In the genomic region with DNA sequence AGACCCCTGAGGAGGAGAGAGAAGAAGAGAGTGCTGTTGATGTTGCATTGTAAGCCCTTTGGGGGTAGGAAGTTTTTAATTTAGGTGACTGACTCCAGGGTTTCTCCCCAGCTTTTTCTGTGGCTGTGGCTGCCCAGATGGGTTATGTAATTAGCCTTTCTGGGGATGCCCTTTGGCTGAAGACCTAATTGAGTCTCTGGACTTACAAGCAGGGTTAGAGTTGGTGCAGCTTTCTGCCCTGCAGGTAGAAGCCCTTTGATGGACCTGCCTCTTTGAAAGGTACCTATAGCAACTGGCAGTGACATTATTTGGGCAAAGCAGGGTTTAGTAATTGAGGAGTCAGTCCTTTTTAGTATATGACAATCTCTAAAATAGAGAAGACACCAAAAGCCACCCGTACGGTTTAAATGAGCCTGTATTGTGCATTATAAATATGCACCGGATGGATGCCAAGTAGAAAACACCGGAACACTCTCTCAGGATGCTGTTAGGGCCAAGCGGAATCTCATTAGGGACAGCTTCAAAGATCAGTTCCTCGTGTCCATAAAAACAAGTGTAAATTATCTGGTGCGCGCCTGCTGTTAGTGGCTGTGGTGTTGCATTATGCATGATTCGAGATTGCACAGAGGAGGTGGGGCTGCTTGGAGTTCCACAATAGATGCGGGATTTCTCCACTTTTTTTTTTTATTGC, we compare ENCODE assay signal across 15 mouse cellular contexts. TPM values are rescaled to one million over a fixed set of nuclear protein-coding genes. Genes with fewer than 3 reads are reported as not detected.
DNase-seq lines count a peak whose midpoint lies in the region; ATAC-seq and TF ChIP-seq lines count a peak whose summit lies in the region.
"Had no signal": no experiment of that assay in that cellular context is flagged by ENCODE, and none has a peak within 500 bp of the region (broad histone marks: within the 10 kb centered on the region; RNA-seq: fewer than 3 reads in every experiment).

No protein-coding gene starts in this region.

- peaks cover 25% of the 10 kb centered on the region for H3K4me1 ChIP-seq in kidney, embryonic 14.5 days (ENCODE audit: control insufficient read depth, insufficient read depth, low read length)
- peaks cover 52% of the 10 kb centered on the region for H3K4me1 ChIP-seq in forebrain, embryonic 16.5 days (replicated peaks; ENCODE audit: control insufficient read depth, insufficient read depth, low read length)
- H3K4me1 ChIP-seq in midbrain, embryonic 13.5 days (replicated peaks): peaks cover 52% of the 10 kb centered on the region
- H3K4me1 ChIP-seq in heart, adult 2 months (ENCODE audit: control insufficient read depth, insufficient read depth, low read length): no peaks in the 10 kb centered on the region; the same call in none of the 2 replicates

- H3K27ac ChIP-seq in kidney, embryonic 14.5 days (ENCODE audit: low read depth, low read length): no peak overlapping the region
- H3K27ac ChIP-seq in forebrain, embryonic 16.5 days (ENCODE audit: low read length): no peak overlapping the region
- H3K27ac ChIP-seq in midbrain, embryonic 13.5 days: peak overlapping the region; percentile 67
- no peak overlapping the region for H3K27ac ChIP-seq in heart, adult 2 months
- H3K27ac ChIP-seq: embryonic facial prominence, embryonic 15.5 days had no signal

- H3K9ac ChIP-seq in kidney, embryonic 14.5 days (ENCODE audit: low read depth, low read length): no peak overlapping the region
- H3K9ac ChIP-seq in forebrain, embryonic 16.5 days (replicated peaks; ENCODE audit: low read depth, low read length): no peak overlapping the region
- H3K9ac ChIP-seq in midbrain, embryonic 13.5 days (replicated peaks): no peak overlapping the region
- H3K9ac ChIP-seq in heart, adult 2 months (ENCODE audit: low read depth, low read length): no peak overlapping the region
- H3K9ac ChIP-seq: embryonic facial prominence, embryonic 15.5 days had no signal

- H3K79me2 ChIP-seq in heart, adult 2 months (replicated peaks; ENCODE audit: control insufficient read depth, insufficient read depth, low read length): peaks cover 1% of the 10 kb centered on the region; the same call in 1 of the 2 replicates

- H3K4me3 ChIP-seq in kidney, embryonic 14.5 days (ENCODE audit: low read length): no peak overlapping the region
- no peak overlapping the region for H3K4me3 ChIP-seq in forebrain, embryonic 16.5 days (replicated peaks; ENCODE audit: low read length)
- no peak overlapping the region for H3K4me3 ChIP-seq in midbrain, embryonic 13.5 days (replicated peaks)
- no peak overlapping the region for H3K4me3 ChIP-seq in heart, adult 2 months
- H3K4me3 ChIP-seq: embryonic facial prominence, embryonic 15.5 days had no signal

- no peak for TF ChIP-seq CTCF in heart, adult 2 months (IDR thresholded peaks at IDR 0.05)

- ATAC-seq in kidney, embryonic 14.5 days (ENCODE audit: low FRiP score, low TSS enrichment): no peak
- ATAC-seq in forebrain, embryonic 16.5 days: peak; percentile 91
- peak; percentile 89 for ATAC-seq in midbrain, embryonic 13.5 days
- ATAC-seq in monocyte, adult 5-6 weeks (replicated peaks; ENCODE audit: insufficient number of reproducible peaks, low FRiP score, low TSS enrichment, poor library complexity, severe bottlenecking): no peak

- no peaks in the 10 kb centered on the region for H3K36me3 ChIP-seq in kidney, embryonic 14.5 days (ENCODE audit: control insufficient read depth, insufficient read depth, low read length)
- no peaks in the 10 kb centered on the region for H3K36me3 ChIP-seq in forebrain, embryonic 16.5 days (ENCODE audit: control insufficient read depth, insufficient read depth)
- no peaks in the 10 kb centered on the region for H3K36me3 ChIP-seq in midbrain, embryonic 13.5 days
- H3K36me3 ChIP-seq in heart, adult 2 months (ENCODE audit: control insufficient read depth, insufficient read depth, low read length): no peaks in the 10 kb centered on the region
- H3K36me3 ChIP-seq: embryonic facial prominence, embryonic 15.5 days; G1E had no signal

- DNase-seq in kidney, adult 9 months: peak; percentile 22
- DNase-seq in brain, adult 2 months (ENCODE audit: low read depth, low spot score): peak; percentile 48
- DNase-seq in heart, adult 2 months: no peak
- no peak for DNase-seq in kidney, postnatal 36 days
- DNase-seq: adrenal gland, postnatal 36 days; cerebellum, adult 18-20 months; lung, postnatal 4 days had no signal

- H3K27me3 ChIP-seq in kidney, embryonic 14.5 days (ENCODE audit: control insufficient read depth, insufficient read depth, low read length): no peaks in the 10 kb centered on the region
- H3K27me3 ChIP-seq in forebrain, embryonic 16.5 days (replicated peaks; ENCODE audit: control insufficient read depth, insufficient read depth, low read length): no peaks in the 10 kb centered on the region
- no peaks in the 10 kb centered on the region for H3K27me3 ChIP-seq in midbrain, embryonic 13.5 days
- no peaks in the 10 kb centered on the region for H3K27me3 ChIP-seq in heart, adult 2 months (ENCODE audit: control insufficient read depth, insufficient read depth, low read length)
- H3K27me3 ChIP-seq: embryonic facial prominence, embryonic 15.5 days had no signal

- WGBS in kidney, embryonic 14.5 days: 52% methylated on average over 10 of the region's 10 CpGs
- 5% methylated on average over 10 of the region's 10 CpGs for WGBS in forebrain, embryonic 16.5 days
- WGBS in midbrain, embryonic 13.5 days: 16% methylated on average over 10 of the region's 10 CpGs
- 88% methylated on average over 10 of the region's 10 CpGs for WGBS in heart, adult 2 months

- no peak for TF ChIP-seq EP300 in heart, adult 2 months (IDR thresholded peaks at IDR 0.05; ENCODE audit: insufficient read depth, low read depth, low read length)

- H3K4me2 ChIP-seq in kidney, embryonic 14.5 days (replicated peaks; ENCODE audit: low read depth, low read length): no peak overlapping the region
- peak overlapping the region; percentile 27; the same call in 1 of the 2 replicates for H3K4me2 ChIP-seq in forebrain, embryonic 16.5 days (ENCODE audit: low read length)
- H3K4me2 ChIP-seq in midbrain, embryonic 13.5 days (replicated peaks): peak overlapping the region; percentile 23; the same call in 1 of the 2 replicates
- H3K4me2 ChIP-seq: embryonic facial prominence, embryonic 15.5 days; heart, embryonic 11.5 days had no signal

- intact Hi-C loops in heart, adult 2 months (cut with DNase I): no loop called here

- TF ChIP-seq POLR2A in heart, adult 2 months (IDR thresholded peaks at IDR 0.05; ENCODE audit: insufficient read depth, low read depth, low read length): no peak

- no peaks in the 10 kb centered on the region for H3K9me3 ChIP-seq in kidney, embryonic 14.5 days (ENCODE audit: control insufficient read depth, low read length)
- no peaks in the 10 kb centered on the region for H3K9me3 ChIP-seq in forebrain, embryonic 16.5 days (ENCODE audit: control insufficient read depth, low read length)
- no peaks in the 10 kb centered on the region for H3K9me3 ChIP-seq in midbrain, embryonic 13.5 days
- H3K9me3 ChIP-seq: embryonic facial prominence, embryonic 15.5 days had no signal

RNA-seq across cellular contexts. Expression of a gene that starts 22.8 kb away (rescaled TPM):
- 29.5 and 36.7 TPM in 2 replicates for polyA plus RNA-seq in kidney, embryonic 14.5 days (2014; fragmentation: Nextera tagmentation; extraction: Ambion mirVana)
- polyA plus RNA-seq in forebrain, embryonic 16.5 days (2015; fragmentation: Nextera tagmentation; extraction: Ambion mirVana): 187 and 199 TPM in 2 replicates
- polyA plus RNA-seq in midbrain, embryonic 13.5 days (2015; fragmentation: Nextera tagmentation; extraction: Ambion mirVana): 126 and 157 TPM in 2 replicates
- total RNA-seq in monocyte, adult 5-6 weeks (2017): not detected in 3 replicates
- 10 to 100 TPM; 20.7 to 23.7 TPM for total RNA-seq in heart, adult 2 months (2021)
- 8.0 and 15.2 TPM in 2 replicates for polyA plus RNA-seq in heart, adult 2 months (2012; rRNA removed)
- polyA plus RNA-seq: C2C12, G1E had no signal

Comparison
In these comparisons a context has a peak if more than half of its experiments do, and no peak if none do; other contexts are left out.
1. DNase-seq: peak in kidney, adult 9 months (single experiment) and brain, adult 2 months (single experiment); none in heart, adult 2 months (0 of 2) and kidney, postnatal 36 days (0 of 2).
2. ATAC-seq: peak in forebrain, embryonic 16.5 days (single experiment) and midbrain, embryonic 13.5 days (single experiment); none in kidney, embryonic 14.5 days (single experiment) and monocyte, adult 5-6 weeks (single experiment).